Mouse (Mus musculus): Measurements from ENCODE around the gene Ahcyl1. TPM values are rescaled to one million over a fixed set of nuclear protein-coding genes. Genes with fewer than 3 reads are reported as not detected.

Gene Ahcyl1
- polyA plus RNA-seq, 1 experiment = 61.2 TPM

- TF ChIP-seq CTCF (IDR thresholded peaks at IDR 0.05; ENCODE audit: borderline replicate concordance, control insufficient read depth, extremely low read depth, insufficient read depth, low read length, poor library complexity) (no peak), POLR2A (IDR thresholded peaks at IDR 0.05; ENCODE audit: control insufficient read depth, extremely low read depth, insufficient read depth, low read length, poor library complexity) (no peak)
- no peak overlapping the region for H3K4me3 ChIP-seq (ENCODE audit: control insufficient read depth, insufficient read depth, low read length)
- DNase-seq = no peak
- 89% methylated on average over 2 of the region's 2 CpGs for WGBS
- H3K27ac ChIP-seq (ENCODE audit: control insufficient read depth, insufficient read depth, low read length) = no peak overlapping the region
- H3K4me1 ChIP-seq (replicated peaks; ENCODE audit: control insufficient read depth, insufficient read depth, low read length) = no peaks in the 10 kb centered on the region
- H3K36me3 ChIP-seq (ENCODE audit: control insufficient read depth, insufficient read depth, low read length) = no peaks in the 10 kb centered on the region
- no peaks in the 10 kb centered on the region for H3K27me3 ChIP-seq (ENCODE audit: control insufficient read depth, insufficient read depth, low read length)
Observed at GRCm38 (mm10) chr3:107730236-107730635, 33.9 kb upstream of the Ahcyl1 start.

- Histone ChIP-seq H3K4me3 (ENCODE audit: control insufficient read depth, insufficient read depth, low read length) (no peak overlapping the region), H3K4me1 (replicated peaks; ENCODE audit: control insufficient read depth, insufficient read depth, low read length) (no peaks in the 10 kb centered on the region), H3K36me3 (ENCODE audit: control insufficient read depth, insufficient read depth, low read length) (no peaks in the 10 kb centered on the region), H3K27me3 (ENCODE audit: control insufficient read depth, insufficient read depth, low read length) (no peaks in the 10 kb centered on the region), H3K27ac (ENCODE audit: control insufficient read depth, insufficient read depth, low read length) (no peak overlapping the region)
- TF ChIP-seq CTCF (IDR thresholded peaks at IDR 0.05; ENCODE audit: borderline replicate concordance, control insufficient read depth, extremely low read depth, insufficient read depth, low read length, poor library complexity) = no peak
- TF ChIP-seq POLR2A (IDR thresholded peaks at IDR 0.05; ENCODE audit: control insufficient read depth, extremely low read depth, insufficient read depth, low read length, poor library complexity) = no peak
- WGBS = 94% methylated on average over 1 of the region's 1 CpGs
- DNase-seq = no peak
Observed at GRCm38 (mm10) chr3:107728509-107728908, 32.1 kb upstream of the Ahcyl1 start.

GRCm38 (mm10) chr3:107715971-107716370 is 19.6 kb upstream of the Ahcyl1 start:
- Histone ChIP-seq H3K36me3 (ENCODE audit: control insufficient read depth, insufficient read depth, low read length) (no peaks in the 10 kb centered on the region), H3K27me3 (ENCODE audit: control insufficient read depth, insufficient read depth, low read length) (no peaks in the 10 kb centered on the region), H3K4me3 (ENCODE audit: control insufficient read depth, insufficient read depth, low read length) (no peak overlapping the region), H3K4me1 (replicated peaks; ENCODE audit: control insufficient read depth, insufficient read depth, low read length) (no peaks in the 10 kb centered on the region), H3K27ac (ENCODE audit: control insufficient read depth, insufficient read depth, low read length) (no peak overlapping the region)
- no peak for DNase-seq
- 97% methylated on average over 1 of the region's 1 CpGs for WGBS
- TF ChIP-seq POLR2A (IDR thresholded peaks at IDR 0.05; ENCODE audit: control insufficient read depth, extremely low read depth, insufficient read depth, low read length, poor library complexity) = no peak
- no peak for TF ChIP-seq CTCF (IDR thresholded peaks at IDR 0.05; ENCODE audit: borderline replicate concordance, control insufficient read depth, extremely low read depth, insufficient read depth, low read length, poor library complexity)

- H3K27me3 ChIP-seq (ENCODE audit: control insufficient read depth, insufficient read depth, low read length) = no peaks in the 10 kb centered on the region
- 90% methylated on average over 5 of the region's 5 CpGs for WGBS
- H3K36me3 ChIP-seq (ENCODE audit: control insufficient read depth, insufficient read depth, low read length) = no peaks in the 10 kb centered on the region
- no peak for TF ChIP-seq POLR2A (IDR thresholded peaks at IDR 0.05; ENCODE audit: control insufficient read depth, extremely low read depth, insufficient read depth, low read length, poor library complexity)
- DNase-seq = no peak
- no peaks in the 10 kb centered on the region for H3K4me1 ChIP-seq (replicated peaks; ENCODE audit: control insufficient read depth, insufficient read depth, low read length)
- no peak overlapping the region for H3K4me3 ChIP-seq (ENCODE audit: control insufficient read depth, insufficient read depth, low read length)
- H3K27ac ChIP-seq (ENCODE audit: control insufficient read depth, insufficient read depth, low read length) = no peak overlapping the region
Observed at GRCm38 (mm10) chr3:107714276-107714933, 18.0 kb upstream of the Ahcyl1 start.

- no peak overlapping the region for H3K4me3 ChIP-seq (ENCODE audit: control insufficient read depth, insufficient read depth, low read length)
Observed at GRCm38 (mm10) chr3:107712081-107712480, 15.7 kb upstream of the Ahcyl1 start.

GRCm38 (mm10) chr3:107709156-107709555 is 12.8 kb upstream of the Ahcyl1 start:
- Histone ChIP-seq H3K36me3 (ENCODE audit: control insufficient read depth, insufficient read depth, low read length) (no peaks in the 10 kb centered on the region), H3K4me1 (replicated peaks; ENCODE audit: control insufficient read depth, insufficient read depth, low read length) (no peaks in the 10 kb centered on the region), H3K27me3 (ENCODE audit: control insufficient read depth, insufficient read depth, low read length) (no peaks in the 10 kb centered on the region), H3K27ac (ENCODE audit: control insufficient read depth, insufficient read depth, low read length) (no peak overlapping the region), H3K4me3 (ENCODE audit: control insufficient read depth, insufficient read depth, low read length) (no peak overlapping the region)
- 94% methylated on average over 3 of the region's 3 CpGs for WGBS
- no peak for DNase-seq
- no peak for TF ChIP-seq CTCF (IDR thresholded peaks at IDR 0.05; ENCODE audit: borderline replicate concordance, control insufficient read depth, extremely low read depth, insufficient read depth, low read length, poor library complexity)
- no peak for TF ChIP-seq POLR2A (IDR thresholded peaks at IDR 0.05; ENCODE audit: control insufficient read depth, extremely low read depth, insufficient read depth, low read length, poor library complexity)

More at GRCm38 (mm10) chr3:107712081-107712480, 15.7 kb upstream of the Ahcyl1 start:
- TF ChIP-seq CTCF (IDR thresholded peaks at IDR 0.05; ENCODE audit: borderline replicate concordance, control insufficient read depth, extremely low read depth, insufficient read depth, low read length, poor library complexity) (no peak), POLR2A (IDR thresholded peaks at IDR 0.05; ENCODE audit: control insufficient read depth, extremely low read depth, insufficient read depth, low read length, poor library complexity) (no peak)
- Histone ChIP-seq H3K4me1 (replicated peaks; ENCODE audit: control insufficient read depth, insufficient read depth, low read length) (no peaks in the 10 kb centered on the region), H3K36me3 (ENCODE audit: control insufficient read depth, insufficient read depth, low read length) (no peaks in the 10 kb centered on the region), H3K27ac (ENCODE audit: control insufficient read depth, insufficient read depth, low read length) (no peak overlapping the region), H3K27me3 (ENCODE audit: control insufficient read depth, insufficient read depth, low read length) (no peaks in the 10 kb centered on the region)
- WGBS = 79% methylated on average over 3 of the region's 3 CpGs
- DNase-seq = no peak

GRCm38 (mm10) chr3:107707239-107707638 is 10.9 kb upstream of the Ahcyl1 start:
- no peak overlapping the region for H3K4me3 ChIP-seq (ENCODE audit: control insufficient read depth, insufficient read depth, low read length)
- no peaks in the 10 kb centered on the region for H3K36me3 ChIP-seq (ENCODE audit: control insufficient read depth, insufficient read depth, low read length)
- DNase-seq = no peak
- no peak for TF ChIP-seq CTCF (IDR thresholded peaks at IDR 0.05; ENCODE audit: borderline replicate concordance, control insufficient read depth, extremely low read depth, insufficient read depth, low read length, poor library complexity)
- TF ChIP-seq POLR2A (IDR thresholded peaks at IDR 0.05; ENCODE audit: control insufficient read depth, extremely low read depth, insufficient read depth, low read length, poor library complexity) = no peak
- no peaks in the 10 kb centered on the region for H3K27me3 ChIP-seq (ENCODE audit: control insufficient read depth, insufficient read depth, low read length)
- 90% methylated on average over 4 of the region's 4 CpGs for WGBS
- no peaks in the 10 kb centered on the region for H3K4me1 ChIP-seq (replicated peaks; ENCODE audit: control insufficient read depth, insufficient read depth, low read length)
- H3K27ac ChIP-seq (ENCODE audit: control insufficient read depth, insufficient read depth, low read length) = no peak overlapping the region
